22 mouse cellular contexts compared by ENCODE assay signal in genomic region chr12:51606138-51606537, GRCm38 (mm10). TPM values are rescaled to one million over a fixed set of nuclear protein-coding genes. Genes with fewer than 3 reads are reported as not detected.
DNase-seq lines count a peak whose midpoint lies in the region; TF ChIP-seq lines count a peak whose summit lies in the region.
"Had no signal": no experiment of that assay in that cellular context is flagged by ENCODE, and none has a peak within 500 bp of the region (broad histone marks: within the 10 kb centered on the region; RNA-seq: fewer than 3 reads in every experiment).

No protein-coding gene starts in this region.

- TF ChIP-seq POLR2A in embryonic fibroblast, embryonic 13.5 days (IDR thresholded peaks at IDR 0.05; ENCODE audit: low read depth, low read length), result no peak

- TF ChIP-seq CTCF in embryonic fibroblast, embryonic 13.5 days (IDR thresholded peaks at IDR 0.05; ENCODE audit: borderline replicate concordance, insufficient read depth, low read length), result no peak

- peak; percentile 11 to 36 for DNase-seq in cerebellum, postnatal 14 days
- no peak for DNase-seq in cerebellum, adult 11-12 months
- DNase-seq in 3134 (ENCODE audit: extremely low read depth, insufficient read length, low spot score), result peak; percentile 23
- DNase-seq in Muller cell, postnatal 12 days (ENCODE audit: inconsistent ontology term), result peak; percentile 61
- DNase-seq in embryo, embryonic 10.5 days (ENCODE audit: low spot score), result no peak
- no peak for DNase-seq in kidney, postnatal 10 days
- DNase-seq: gastrocnemius, postnatal 25 days; heart, adult 18-20 months; heart, postnatal 4 days; kidney, adult 8-10 months; layer of hippocampus, adult 9-11 months; right cerebral cortex, postnatal 4 days; thymus, adult 2 months; thymus, postnatal 36 days had no signal

- peak overlapping the region; percentile 40; the same call in 1 of the 2 replicates for H3K27ac ChIP-seq in embryonic fibroblast, embryonic 13.5 days (ENCODE audit: insufficient read depth, low read length)
- H3K27ac ChIP-seq: forebrain, embryonic 13.5 days; hindbrain, embryonic 13.5 days; kidney, postnatal 0 days; limb, embryonic 13.5 days; lung, embryonic 15.5 days; neural tube, embryonic 12.5 days had no signal

- no peak overlapping the region for H3K4me3 ChIP-seq in embryonic fibroblast, embryonic 13.5 days (ENCODE audit: insufficient read depth, low read length)
- H3K4me3 ChIP-seq: forebrain, embryonic 13.5 days; hindbrain, embryonic 13.5 days; limb, embryonic 13.5 days; lung, embryonic 15.5 days; myocyte; neural tube, embryonic 12.5 days had no signal

- peaks cover 2% of the 10 kb centered on the region; the same call in 1 of the 2 replicates for H3K4me1 ChIP-seq in embryonic fibroblast, embryonic 13.5 days (ENCODE audit: control insufficient read depth, insufficient read depth, low read length)
- H3K4me1 ChIP-seq: forebrain, embryonic 13.5 days; hindbrain, embryonic 13.5 days; limb, embryonic 13.5 days; lung, embryonic 15.5 days; neural tube, embryonic 12.5 days had no signal

RNA-seq across cellular contexts. Expression of gene Coch, which starts 13.0 kb away (rescaled TPM):
- 3.8 and 14.8 TPM in 2 replicates for polyA plus RNA-seq in embryonic fibroblast, embryonic 13.5 days (2011; ENCODE audit: insufficient read length, low read depth, missing spikeins)

Comparison
In these comparisons a context has a peak if more than half of its experiments do, and no peak if none do; other contexts are left out.
1. DNase-seq: peak in cerebellum, postnatal 14 days (2 of 2), 3134 (single experiment) and Muller cell, postnatal 12 days (single experiment); none in cerebellum, adult 11-12 months (single experiment), embryo, embryonic 10.5 days (single experiment) and kidney, postnatal 10 days (single experiment).